Mouse (Mus musculus): ENCODE results near the gene Plpp7. TPM values are rescaled to one million over a fixed set of nuclear protein-coding genes. Genes with fewer than 3 reads are reported as not detected.

Plpp7 gene
- polyA plus RNA-seq, 1 experiment from 2014 or later: 2.5 TPM

DNA sequence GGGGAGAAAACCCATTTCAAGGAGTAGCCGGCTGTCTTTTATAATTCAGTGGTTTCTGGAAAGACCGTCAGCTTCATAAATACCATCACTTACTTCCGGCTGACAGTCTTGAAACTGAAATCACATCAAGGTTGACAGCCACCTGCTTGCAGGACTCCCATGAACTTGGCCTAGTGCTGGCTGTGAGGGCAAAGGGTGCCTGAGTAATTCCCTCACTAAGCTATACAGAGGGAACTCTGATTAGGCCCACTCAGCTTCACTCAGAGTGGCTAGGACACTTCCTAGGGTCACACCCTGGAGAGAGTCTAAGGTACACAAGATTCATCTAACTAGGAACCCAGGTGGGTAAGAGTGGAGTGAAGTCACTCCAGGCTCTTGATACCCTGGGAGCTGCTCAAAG, 14.6 kb upstream of the Plpp7 start:
- Histone ChIP-seq H3K36me3 (ENCODE audit: insufficient read depth) (no peaks in the 10 kb centered on the region), H3K9me3 (ENCODE audit: low read depth, low read length) (no peaks in the 10 kb centered on the region), H3K9ac (no peak overlapping the region), H3K4me3 (ENCODE audit: low read depth, low read length) (peak overlapping the region; percentile 60; the same call in 1 of the 2 replicates), H3K4me1 (ENCODE audit: insufficient read depth) (no peaks in the 10 kb centered on the region), H3K27me3 (ENCODE audit: insufficient read depth, low read length) (peaks cover 31% of the 10 kb centered on the region), H3K4me2 (peak overlapping the region; percentile 99), H3K27ac (ENCODE audit: low read depth) (no peak overlapping the region)
- ATAC-seq (ENCODE audit: insufficient read depth) (no peak), DNase-seq (no peak)
- TF ChIP-seq CTCF (IDR thresholded peaks at IDR 0.05; ENCODE audit: low read depth): no peak
- WGBS: 75% methylated on average over 3 of the region's 3 CpGs

DNA sequence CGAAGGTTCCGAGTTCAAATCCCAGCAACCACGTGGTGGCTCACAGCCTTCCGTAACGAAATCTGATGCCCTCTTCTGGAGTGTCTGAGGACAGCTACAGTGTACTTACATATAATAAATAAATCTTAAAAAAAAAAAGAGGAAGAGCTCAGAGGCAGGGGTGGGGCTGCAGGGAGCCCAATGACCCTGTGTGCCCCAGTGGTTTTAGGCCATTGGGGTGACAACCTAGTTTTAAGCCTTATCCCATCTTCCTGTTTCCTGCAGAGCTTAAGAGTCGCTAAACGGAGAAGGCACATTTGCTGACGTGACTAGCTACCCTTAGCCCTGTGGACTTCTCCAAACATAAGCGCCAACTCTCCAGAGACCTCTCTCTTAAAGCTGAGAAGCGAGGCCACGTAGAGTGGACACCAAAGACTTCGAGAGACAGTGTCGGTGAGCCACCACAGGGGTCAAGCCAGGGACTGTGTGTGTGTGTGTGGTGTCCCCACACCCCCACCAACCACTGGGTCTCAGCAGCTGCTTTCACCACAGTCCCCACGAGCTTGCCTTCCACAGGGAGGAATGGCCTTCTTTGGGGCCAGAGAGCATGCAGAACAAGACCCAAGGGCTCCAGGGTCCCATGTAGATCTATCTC, 13.9 kb upstream of the Plpp7 start:
- Histone ChIP-seq H3K9me3 (ENCODE audit: low read depth, low read length) (no peaks in the 10 kb centered on the region), H3K4me3 (ENCODE audit: low read depth, low read length) (peak overlapping the region; percentile 60), H3K9ac (peak overlapping the region; percentile 57), H3K36me3 (ENCODE audit: insufficient read depth) (no peaks in the 10 kb centered on the region), H3K4me1 (ENCODE audit: insufficient read depth) (no peaks in the 10 kb centered on the region), H3K27ac (ENCODE audit: low read depth) (no peak overlapping the region), H3K27me3 (ENCODE audit: insufficient read depth, low read length) (peaks cover 35% of the 10 kb centered on the region), H3K4me2 (peak overlapping the region; percentile 99)
- WGBS: 77% methylated on average over 14 of the region's 14 CpGs
- DNase-seq: no peak
- ATAC-seq (ENCODE audit: insufficient read depth): no peak
- TF ChIP-seq CTCF (IDR thresholded peaks at IDR 0.05; ENCODE audit: low read depth): no peak

DNA sequence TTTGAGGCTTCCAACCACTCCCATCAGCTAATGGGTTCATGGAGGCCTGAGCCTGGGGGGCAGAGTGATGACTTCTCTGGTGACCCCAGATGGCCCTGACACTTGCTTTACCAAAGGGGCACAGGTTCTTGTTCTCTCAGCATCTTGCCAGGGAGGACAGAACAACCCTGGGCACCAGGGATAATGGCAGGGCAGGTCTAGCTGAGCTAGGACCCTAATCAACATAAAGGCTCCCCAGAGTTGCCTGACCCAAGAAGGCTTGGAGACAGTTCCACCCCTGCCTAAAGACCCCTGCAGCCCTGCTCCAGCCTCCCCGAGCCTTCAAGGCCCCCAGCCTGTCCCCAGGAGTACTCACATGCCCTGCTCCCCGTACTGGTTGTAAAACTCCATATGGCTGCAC, 13.1 kb upstream of the Plpp7 start:
- peak overlapping the region; percentile 57 for H3K9ac ChIP-seq
- no peaks in the 10 kb centered on the region for H3K9me3 ChIP-seq (ENCODE audit: low read depth, low read length)
- H3K27me3 ChIP-seq (ENCODE audit: insufficient read depth, low read length): peaks cover 38% of the 10 kb centered on the region
- H3K4me2 ChIP-seq: peak overlapping the region; percentile 99
- no peak for DNase-seq
- H3K4me1 ChIP-seq (ENCODE audit: insufficient read depth): no peaks in the 10 kb centered on the region
- no peak for ATAC-seq (ENCODE audit: insufficient read depth)
- H3K4me3 ChIP-seq (ENCODE audit: low read depth, low read length): peak overlapping the region; percentile 60
- TF ChIP-seq CTCF (IDR thresholded peaks at IDR 0.05; ENCODE audit: low read depth): no peak
- peak overlapping the region; percentile 30; the same call in 1 of the 2 replicates for H3K27ac ChIP-seq (ENCODE audit: low read depth)
- no peaks in the 10 kb centered on the region for H3K36me3 ChIP-seq (ENCODE audit: insufficient read depth)
- 25% methylated on average over 2 of the region's 2 CpGs for WGBS

DNA sequence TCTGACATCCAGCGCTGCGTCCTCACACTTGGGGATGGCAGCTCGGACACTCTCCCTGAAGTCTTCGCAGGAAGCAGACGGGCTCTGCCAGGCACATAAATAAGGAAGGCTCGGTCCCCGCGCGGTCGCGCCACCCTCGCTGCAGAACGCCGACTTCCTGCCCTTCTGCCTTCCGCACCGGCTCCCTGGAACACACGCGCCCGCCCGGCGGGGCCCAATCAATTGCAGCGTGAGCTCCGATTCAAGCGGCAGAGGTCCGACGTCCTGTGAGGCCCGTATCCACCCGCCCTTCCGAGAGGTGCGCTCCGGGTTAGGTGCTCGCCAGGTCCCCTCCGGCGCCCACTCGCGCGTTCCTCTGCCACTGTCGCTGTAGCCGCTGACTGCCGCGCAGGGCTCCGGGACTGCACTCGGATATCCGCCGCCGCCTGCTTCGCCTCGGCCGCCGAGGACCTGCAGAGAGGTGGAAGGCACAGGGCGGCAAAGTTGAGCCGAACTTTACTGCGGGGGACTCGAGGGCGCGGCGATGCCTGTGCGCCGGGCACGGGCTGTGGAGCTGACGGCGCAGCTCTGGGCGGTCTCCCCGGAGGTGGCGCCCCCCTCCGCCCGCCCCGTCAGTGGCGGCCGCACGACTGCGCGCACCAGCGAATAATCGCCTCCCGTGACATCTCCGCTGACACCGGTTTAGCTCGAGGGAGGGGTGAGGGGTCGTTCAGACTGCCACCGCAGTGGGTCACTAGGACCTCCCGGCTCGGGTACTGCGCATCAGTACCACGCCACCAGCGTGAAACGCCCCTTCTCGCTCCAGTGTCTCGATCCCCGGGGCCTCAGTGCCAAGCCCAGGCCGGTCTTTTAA, 11.9 kb upstream of the Plpp7 start:
- DNase-seq (peak; percentile 54), ATAC-seq (ENCODE audit: insufficient read depth) (no peak)
- H3K4me3 ChIP-seq (ENCODE audit: low read depth, low read length): peak overlapping the region; percentile 60
- no peaks in the 10 kb centered on the region for H3K9me3 ChIP-seq (ENCODE audit: low read depth, low read length)
- WGBS: under 1% methylated on average over 90 of the region's 91 CpGs
- H3K9ac ChIP-seq: peak overlapping the region; percentile 57
- H3K27me3 ChIP-seq (ENCODE audit: insufficient read depth, low read length): peaks cover 50% of the 10 kb centered on the region
- H3K4me1 ChIP-seq (ENCODE audit: insufficient read depth): no peaks in the 10 kb centered on the region
- H3K4me2 ChIP-seq: peak overlapping the region; percentile 99
- H3K27ac ChIP-seq (ENCODE audit: low read depth): peak overlapping the region; percentile 36; the same call in 1 of the 2 replicates
- no peak for TF ChIP-seq CTCF (IDR thresholded peaks at IDR 0.05; ENCODE audit: low read depth)
- H3K36me3 ChIP-seq (ENCODE audit: insufficient read depth): no peaks in the 10 kb centered on the region

DNA sequence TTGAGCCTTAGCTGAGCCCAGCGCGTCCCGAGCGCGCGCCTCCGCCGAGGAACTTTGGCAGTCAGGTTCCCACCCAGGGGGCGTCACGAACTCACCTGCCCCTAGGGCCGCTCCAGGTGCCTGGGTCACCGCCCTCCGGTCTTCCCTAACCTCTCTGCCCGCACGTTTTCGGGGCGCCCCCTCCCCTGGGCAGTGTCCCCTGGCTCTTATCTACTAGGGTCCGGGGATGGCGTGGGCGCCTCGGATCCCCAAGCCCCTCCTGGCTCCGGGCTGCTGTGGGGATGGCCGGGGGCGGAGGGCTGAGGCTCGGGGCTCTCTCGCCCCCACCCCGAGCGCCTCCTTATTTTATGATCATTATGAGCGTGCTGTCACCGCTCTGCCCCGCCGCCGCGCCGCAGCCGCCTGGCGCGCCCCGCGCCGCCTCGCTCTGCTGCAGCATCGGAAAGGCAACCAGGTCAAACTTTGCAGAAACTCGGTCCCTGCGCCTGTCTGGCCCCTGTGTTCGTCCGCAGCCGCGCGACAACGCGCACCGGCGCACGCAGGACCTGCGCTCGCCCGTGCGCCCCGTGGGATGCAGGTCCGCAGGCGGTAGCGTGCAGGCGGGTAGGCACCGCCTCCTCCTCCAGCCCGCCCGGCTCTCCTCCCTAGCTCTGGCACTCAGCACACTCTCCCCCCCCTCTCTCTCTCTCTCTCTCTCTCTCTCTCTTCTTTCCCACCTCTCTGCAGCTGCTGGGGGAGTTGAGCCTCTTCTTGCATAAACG, 11.0 kb upstream of the Plpp7 start, which contains the start of gene Fam78a:
TSS of gene Fam78a (minus strand) at position 747 of the 761 bp plus-strand sequence.
- H3K36me3 ChIP-seq (ENCODE audit: insufficient read depth): no peaks in the 10 kb centered on the region
- H3K27me3 ChIP-seq (ENCODE audit: insufficient read depth, low read length): peaks cover 57% of the 10 kb centered on the region
- 1% methylated on average over 58 of the region's 68 CpGs for WGBS
- peak; percentile 67 for DNase-seq
- H3K27ac ChIP-seq (ENCODE audit: low read depth): peak within 1 kb of the TSS; percentile 24; the same call in 1 of the 2 replicates
- peak within 1 kb of the TSS; percentile 99 for H3K4me2 ChIP-seq
- H3K9ac ChIP-seq: peak within 1 kb of the TSS; percentile 57
- H3K9me3 ChIP-seq (ENCODE audit: low read depth, low read length): no peaks in the 10 kb centered on the region
- H3K4me3 ChIP-seq (ENCODE audit: low read depth, low read length): peak within 1 kb of the TSS; percentile 60
- no peak for TF ChIP-seq CTCF (IDR thresholded peaks at IDR 0.05; ENCODE audit: low read depth)
- 0 out of 2 replicates have a peak, but pooled peaks cover 3% of the 10 kb centered on the region for H3K4me1 ChIP-seq (ENCODE audit: insufficient read depth)
- peak; percentile 79 for ATAC-seq (ENCODE audit: insufficient read depth)

DNA sequence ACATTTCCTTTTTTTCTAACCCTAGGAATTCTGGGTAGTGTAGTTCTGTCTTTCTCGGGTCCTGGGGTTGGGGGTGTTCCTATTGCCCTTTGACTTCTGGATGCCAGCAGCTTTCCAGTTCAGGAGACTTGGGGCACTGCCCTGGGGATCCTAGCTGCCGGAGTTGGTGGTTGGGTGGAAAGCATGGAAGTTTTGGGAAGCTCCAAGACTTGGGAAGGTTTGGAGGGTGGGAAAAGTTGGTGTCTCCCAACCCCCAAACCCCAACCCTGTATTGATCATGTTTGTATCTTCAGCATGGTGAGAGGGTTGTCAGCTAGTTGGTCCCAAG, 10.5 kb upstream of the Plpp7 start:
- peak overlapping the region; percentile 60 for H3K4me3 ChIP-seq (ENCODE audit: low read depth, low read length)
- DNase-seq (no peak), ATAC-seq (ENCODE audit: insufficient read depth) (no peak)
- H3K27me3 ChIP-seq (ENCODE audit: insufficient read depth, low read length): peaks cover 58% of the 10 kb centered on the region
- 24% methylated on average over 2 of the region's 2 CpGs for WGBS
- peak overlapping the region; percentile 24; the same call in 1 of the 2 replicates for H3K27ac ChIP-seq (ENCODE audit: low read depth)
- H3K4me1 ChIP-seq (ENCODE audit: insufficient read depth): 0 out of 2 replicates have a peak, but pooled peaks cover 3% of the 10 kb centered on the region
- H3K9me3 ChIP-seq (ENCODE audit: low read depth, low read length): no peaks in the 10 kb centered on the region
- no peak for TF ChIP-seq CTCF (IDR thresholded peaks at IDR 0.05; ENCODE audit: low read depth)
- peak overlapping the region; percentile 99 for H3K4me2 ChIP-seq
- no peaks in the 10 kb centered on the region for H3K36me3 ChIP-seq (ENCODE audit: insufficient read depth)
- H3K9ac ChIP-seq: no peak overlapping the region

Measured in lung, embryonic 14.5 days (tissue).